Mouse (Mus musculus) CH12F3 (cell line): Measurements from ENCODE around the gene Cdk8.
"Not testable (repeated sequence)": the region's sequence is repeated elsewhere in the genome, so short reads cannot be mapped to it uniquely, and the experiment has no call there.

Experiments used
- in situ Hi-C: fragments of 300-500 bp; cut with MboI; formaldehyde crosslinking; loops from 2 replicates; pipeline ENCODE4 v1.14.3; 2020; ENCODE audit warnings: low sequenced_read_pairs

Cdk8 gene

DNA sequence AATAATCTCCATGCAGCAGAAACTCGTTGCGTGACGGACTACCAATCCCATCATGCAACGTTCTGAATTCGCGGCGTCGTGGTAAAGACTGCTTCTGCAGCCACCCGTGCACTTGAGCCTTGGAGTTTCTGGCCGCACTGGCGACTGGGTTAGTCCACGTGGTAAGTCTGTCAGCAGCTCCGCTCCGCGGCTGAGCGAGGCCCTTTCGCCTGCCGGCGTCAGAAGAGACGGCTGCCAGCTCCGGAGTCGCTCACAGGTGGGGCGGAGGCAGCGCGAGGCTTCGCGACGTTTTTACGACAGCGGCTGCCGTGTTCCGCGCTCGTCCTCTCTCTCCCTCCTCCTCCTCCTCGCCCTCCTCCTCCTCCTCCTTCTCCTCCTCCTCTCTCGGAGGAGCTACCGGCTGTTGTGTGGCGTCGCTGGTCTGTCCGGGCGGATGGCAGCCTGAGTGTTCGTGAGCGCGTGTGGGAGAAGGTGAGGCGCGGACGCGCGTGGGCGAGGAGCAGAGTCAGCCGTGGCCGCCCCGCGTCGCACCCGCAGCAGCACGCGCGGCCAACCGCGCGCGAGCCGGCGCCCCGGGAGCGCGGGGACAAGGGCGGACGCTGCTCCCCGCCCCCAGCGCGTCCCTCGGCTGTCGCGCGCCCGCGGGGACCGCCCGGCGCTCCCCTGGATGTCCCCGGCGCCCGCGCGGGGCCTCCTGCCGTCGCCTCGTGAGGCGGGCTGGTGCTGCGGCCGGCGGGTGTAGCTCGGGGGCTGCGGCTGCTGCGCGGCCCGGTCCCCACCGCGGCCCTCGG, at the start of gene Cdk8:
Cdk8 (plus strand) TSS at position 367 of the 791 bp plus-strand sequence.
- in situ Hi-C loops: no loop called here

DNA sequence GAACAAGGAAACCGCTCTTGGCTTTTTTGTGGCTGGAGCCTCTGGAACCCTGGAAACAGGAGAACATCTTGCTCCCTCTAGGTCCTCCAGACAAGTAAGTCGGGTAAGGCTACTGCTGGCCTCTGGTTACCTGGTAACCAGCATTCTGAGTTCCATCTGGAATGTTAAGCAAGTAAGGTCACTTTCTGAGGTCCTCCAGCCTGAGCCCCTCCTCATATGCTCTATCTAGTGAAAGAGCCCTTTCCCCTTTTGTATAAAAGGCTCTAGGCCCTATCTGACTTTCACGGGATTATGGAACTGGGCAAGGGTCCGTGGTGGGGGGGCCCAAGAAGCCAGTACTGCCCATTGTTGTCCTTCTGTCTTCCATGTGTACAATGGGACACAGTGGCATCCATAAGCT, 45.8 kb upstream of the Cdk8 start, which contains the start of gene 1700001J03Rik:
1700001J03Rik (minus strand) TSS at position 101 of the 400 bp plus-strand sequence.
- in situ Hi-C loops: not testable (repeated sequence)

DNA sequence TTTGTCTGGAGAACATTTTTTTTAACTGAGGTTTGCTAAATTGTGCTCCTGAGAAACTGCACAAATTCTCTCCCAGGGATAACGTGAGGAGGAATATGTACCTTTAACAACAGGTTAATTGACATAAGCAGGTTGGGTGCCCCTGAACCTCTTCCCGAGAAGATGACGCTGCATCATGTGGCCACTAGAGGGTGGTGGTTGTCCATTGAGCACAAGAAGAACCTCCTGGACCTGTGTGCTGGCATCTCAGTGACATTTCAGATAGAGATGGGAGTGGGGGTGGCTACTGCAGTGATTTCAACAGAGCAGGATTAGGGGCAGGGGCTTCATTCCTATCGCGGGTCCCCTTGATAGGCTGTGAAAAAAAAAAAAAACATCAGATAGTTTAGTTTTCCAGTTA, 43.6 kb upstream of the Cdk8 start:
- in situ Hi-C loops: not testable (repeated sequence)

DNA sequence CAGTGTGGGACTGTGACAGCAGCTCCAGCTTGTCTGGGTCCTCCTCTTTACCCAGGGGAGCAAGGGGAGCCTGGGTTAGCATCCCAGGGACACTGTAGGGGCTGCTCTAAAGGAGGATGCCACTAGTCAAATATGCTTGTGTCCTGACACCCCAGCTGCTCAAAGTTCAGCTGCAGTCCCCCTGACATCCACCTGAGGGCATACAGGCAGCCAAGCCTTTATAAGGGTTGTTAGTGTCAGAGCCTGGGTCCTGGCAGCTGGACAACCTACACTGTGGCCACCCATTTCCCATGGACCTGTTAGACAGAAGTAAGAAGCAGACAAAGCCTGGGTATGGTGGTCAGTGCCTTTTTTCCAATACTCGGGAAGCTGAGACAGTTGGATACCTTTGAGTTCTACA, 42.9 kb upstream of the Cdk8 start:
- in situ Hi-C loops: no loop called here

DNA sequence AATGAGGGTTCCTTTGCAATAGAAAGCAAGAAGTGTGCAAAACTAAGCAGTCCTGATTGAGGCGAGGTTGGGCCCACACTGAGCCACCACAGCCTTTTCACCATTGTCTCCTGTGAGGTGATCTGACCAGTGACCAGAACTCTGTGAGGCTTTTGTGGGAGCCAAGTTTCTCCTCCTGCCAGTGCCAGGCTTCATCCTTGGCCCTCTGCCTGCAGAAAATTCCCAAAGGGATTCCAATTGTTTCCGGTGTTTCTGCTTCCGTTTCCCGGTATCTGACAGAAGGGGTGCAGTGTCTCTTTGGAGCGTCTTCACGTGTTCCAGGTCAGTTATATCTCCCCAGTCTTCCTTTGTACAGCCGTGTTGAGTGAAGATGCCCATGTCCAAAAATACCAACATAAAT, 42.3 kb upstream of the Cdk8 start:
- in situ Hi-C loops: no loop called here

DNA sequence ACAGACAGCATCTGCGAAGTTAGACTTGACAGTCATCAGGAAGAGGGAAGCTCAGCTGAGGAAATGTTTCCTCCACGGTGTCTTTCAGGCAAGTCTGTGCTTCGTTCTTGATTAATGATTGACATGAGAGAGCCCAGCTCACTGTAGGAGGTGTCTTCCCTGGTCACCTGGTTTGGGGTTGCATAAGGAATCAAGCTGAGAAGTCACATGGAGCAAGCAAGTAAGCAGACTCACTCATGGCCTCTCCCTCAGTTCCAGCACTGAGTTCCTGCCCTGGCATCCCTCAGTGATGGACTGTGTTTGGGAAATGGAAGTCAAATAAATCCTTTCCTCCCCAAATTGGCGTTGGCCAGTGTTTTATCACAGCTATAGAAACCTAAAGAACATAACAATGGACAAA, 40.9 kb upstream of the Cdk8 start:
- in situ Hi-C loops: loop anchor here (10.0 kb wide), 1 partner anchor 285 kb away; no protein-coding TSS in a partner anchor

DNA sequence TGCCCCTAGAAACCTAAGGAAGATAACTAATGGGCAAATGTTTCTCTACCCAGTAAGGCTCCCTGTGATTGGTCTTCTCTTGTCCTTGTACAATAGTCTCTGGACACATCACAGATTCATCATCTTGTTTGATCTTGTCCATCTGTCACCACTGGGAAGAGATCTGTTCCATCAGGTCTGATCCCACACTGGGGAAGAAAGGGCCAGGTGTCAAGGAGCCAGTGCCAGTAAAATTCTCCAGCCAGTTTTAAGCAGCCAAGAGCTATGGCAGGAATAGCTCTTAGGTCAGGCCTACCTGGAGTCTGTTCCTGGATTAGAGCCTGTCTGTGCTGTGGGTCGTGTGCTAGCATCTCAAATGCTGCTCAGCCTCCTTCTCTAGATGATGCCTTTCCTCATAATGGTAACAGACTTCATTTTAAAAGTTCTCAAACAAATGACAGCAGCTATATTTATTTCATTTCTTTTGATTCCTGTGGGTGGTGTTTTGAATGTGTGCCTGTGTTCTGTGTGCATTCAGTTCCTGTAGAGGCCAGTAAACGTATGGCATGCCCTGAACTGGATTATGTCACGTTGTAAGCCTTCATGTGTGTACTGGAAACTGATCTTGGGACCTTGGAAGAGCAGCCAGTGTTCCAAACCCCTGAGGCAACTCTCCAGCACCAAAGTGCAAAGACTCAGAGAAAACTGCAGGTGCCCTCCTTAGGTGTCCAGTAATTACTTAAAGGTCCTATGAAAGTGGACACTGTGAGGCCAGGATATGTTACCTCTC, 40.3 kb upstream of the Cdk8 start:
- in situ Hi-C loops: loop anchor here (10.0 kb wide), 1 partner anchor 284 kb away; no protein-coding TSS in a partner anchor

DNA sequence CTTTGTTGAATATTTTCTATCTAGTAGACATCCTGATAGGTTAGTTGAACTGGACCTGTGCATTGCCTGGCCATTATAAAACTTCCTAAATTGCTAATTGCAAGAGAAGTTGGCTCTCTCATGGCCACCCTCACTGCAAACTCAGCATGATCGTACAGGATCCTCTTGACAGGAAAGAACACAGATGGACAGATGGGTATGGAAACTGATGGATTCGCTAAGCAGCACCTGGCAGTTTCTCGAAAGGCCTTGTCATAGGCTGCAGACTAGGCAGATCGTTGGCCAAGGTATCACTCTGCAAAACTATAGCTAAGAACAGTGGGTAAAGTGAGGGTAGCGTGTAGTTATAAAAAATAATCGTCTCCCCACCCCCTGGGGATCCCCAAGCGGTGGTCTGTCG, 37.7 kb upstream of the Cdk8 start:
- in situ Hi-C loops: loop anchor here (10.0 kb wide), 1 partner anchor 281 kb away; no protein-coding TSS in a partner anchor

DNA sequence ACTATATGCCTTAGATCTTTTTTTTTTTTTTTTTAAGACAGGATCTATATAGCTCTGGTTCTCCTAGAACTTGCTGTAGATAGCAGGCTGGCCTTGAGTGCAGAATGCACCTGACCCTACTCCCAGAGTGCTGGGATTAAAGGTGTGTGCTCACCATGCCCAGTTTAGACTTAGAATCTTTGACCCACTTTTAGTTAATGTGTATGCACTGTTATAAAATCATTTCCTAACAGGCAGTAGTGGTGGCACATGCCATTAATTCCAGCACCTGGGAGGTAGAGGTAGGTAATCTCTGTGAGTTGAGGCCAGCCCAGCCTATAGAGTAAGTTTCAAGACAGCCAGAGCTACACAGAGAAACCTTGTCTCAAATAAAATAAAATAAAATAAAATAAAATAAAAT, 32.0 kb upstream of the Cdk8 start:
- in situ Hi-C loops: loop anchor here (10.0 kb wide), 1 partner anchor 276 kb away; no protein-coding TSS in a partner anchor

DNA sequence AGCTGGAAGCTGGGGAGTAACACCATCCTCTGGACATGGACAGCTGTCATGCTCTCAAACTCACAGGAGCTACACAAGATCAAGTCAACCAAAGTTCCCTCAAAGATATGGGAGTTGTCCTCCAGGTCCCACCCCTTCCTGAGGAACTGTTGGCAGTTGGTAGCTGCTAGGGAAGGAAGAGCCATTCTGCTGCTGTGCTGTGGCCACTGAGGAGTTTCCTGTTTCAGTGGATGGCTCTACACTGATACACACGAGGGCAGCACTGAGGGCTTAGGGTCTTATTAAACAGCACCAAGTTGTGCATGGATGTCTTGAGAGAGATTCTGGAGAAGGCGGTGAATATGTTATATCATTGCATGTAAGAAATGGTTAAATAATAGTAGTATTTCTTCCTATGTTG, 31.5 kb upstream of the Cdk8 start:
- in situ Hi-C loops: loop anchor here (10.0 kb wide), 1 partner anchor 275 kb away; no protein-coding TSS in a partner anchor

DNA sequence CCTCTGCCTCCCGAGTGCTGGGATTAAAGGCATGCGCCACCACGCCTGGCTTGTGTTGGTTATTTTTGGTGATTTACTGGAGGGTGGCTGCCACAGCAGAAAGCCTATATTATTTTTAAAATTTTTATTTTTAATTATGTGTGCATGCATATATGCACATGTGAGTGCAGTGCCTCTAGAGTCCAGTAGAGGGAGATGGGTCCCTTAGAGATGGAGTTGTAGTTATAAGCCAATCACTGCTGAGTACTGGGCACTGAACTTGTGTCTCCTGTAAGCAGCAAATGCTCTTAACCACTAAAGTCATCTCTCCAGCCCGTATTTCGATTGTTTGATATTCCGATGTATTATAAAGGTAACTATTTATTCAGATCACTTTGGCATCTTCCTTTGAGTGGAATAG, 30.4 kb upstream of the Cdk8 start:
- in situ Hi-C loops: loop anchor here (10.0 kb wide), 1 partner anchor 104 kb away; no protein-coding TSS in a partner anchor

DNA sequence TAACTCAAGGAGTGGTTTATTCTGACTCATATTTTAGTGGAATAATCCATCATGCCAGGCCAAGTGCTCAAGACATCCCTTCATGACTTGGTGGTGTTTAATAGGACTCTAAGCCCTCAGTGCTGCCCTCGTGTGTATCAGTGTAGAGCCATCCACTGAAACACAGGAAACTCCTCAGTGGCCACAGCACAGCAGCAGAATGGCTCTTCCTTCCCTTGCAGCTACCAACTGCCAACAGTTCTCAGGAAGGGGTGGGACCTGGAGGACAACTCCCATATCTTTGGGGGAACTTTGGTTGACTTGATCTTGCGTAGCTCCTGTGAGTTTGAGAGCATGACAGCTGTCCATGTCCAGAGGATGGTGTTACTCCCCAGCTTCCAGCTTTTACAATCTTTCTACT, 27.1 kb upstream of the Cdk8 start:
- in situ Hi-C loops: loop anchor here (10.0 kb wide), 1 partner anchor 101 kb away; no protein-coding TSS in a partner anchor

DNA sequence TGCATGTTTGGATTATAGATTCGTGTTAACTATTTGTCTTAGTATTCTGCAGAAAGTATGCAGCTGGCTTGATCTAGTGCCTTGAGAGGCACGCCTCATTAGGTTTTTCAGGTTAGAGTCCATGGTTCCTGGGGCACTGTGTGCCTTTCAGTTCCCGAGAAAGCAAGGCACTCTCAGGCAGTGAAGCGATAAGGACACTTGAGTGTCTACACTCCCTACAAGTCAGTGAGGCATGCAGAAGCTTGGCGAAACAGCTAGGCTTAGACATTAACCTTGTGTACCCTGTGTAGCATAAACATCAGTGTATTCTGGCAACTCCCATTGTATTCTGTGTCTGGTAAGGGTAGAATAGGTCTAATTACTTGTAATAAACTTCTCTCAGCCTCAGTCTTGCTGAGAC, 25.5 kb upstream of the Cdk8 start:
- in situ Hi-C loops: loop anchor here (10.0 kb wide), 1 partner anchor 99 kb away; no protein-coding TSS in a partner anchor

DNA sequence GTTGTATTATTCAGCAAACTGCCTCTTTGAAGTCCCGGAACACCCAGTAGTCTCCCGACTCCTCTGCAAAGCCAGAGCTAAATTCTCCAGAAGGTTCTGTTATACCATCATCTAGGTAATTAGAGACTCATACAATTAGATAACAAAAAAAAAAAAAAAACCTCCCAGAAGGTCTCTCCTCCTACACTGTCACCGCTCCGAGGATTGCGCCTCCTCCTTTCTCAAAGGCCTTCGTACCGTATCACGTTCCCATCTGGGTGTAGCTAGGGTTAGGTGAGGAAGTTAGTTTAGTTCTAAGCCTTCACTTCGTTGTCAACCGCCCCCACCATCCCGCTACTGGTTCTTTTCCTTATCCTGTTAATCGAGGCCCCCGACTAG, 10.5 kb upstream of the Cdk8 start:
- in situ Hi-C loops: no loop called here

DNA sequence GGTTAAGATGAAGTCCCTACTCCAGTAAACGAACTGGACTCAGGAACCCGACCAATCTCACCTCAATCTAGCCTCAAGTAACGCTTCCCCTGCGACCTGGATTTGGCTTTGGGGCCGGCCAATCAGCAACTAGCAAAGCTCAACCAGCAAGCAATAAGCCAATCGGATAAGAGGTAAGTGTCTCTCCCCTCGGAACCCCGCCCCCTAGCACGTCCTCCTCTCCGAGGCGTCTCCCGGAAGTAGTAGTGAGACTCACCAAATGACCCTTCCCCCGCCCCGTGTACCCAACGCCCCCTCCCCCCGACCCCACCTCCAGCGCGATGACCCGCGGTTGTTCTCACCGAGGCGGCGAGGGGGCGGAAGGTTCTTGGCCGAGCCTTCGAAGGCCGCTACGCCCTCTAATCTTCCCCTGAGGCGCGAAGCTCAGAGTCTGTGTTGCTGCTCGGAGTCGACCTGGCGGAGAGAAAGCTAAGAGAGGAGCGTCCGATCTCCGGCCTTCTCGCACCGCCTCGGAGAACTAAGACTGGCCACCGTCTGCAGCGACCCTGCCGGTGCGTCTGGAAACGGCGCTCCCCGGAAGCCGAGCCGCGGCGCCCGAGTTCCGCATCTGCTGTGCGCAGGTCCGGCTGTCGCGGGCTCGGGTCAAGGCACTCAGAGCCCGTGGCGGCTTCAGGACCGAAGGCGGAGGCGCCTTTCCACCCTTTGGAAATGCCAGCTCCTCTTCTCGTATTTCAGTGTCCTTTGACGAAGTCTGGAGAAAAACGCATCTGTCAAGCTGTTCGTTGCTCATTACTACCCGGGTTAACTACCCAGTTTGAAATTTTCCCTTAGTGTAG, 9.9 kb upstream of the Cdk8 start, which contains the start of gene Rnf6:
Rnf6 (minus strand) TSS at position 677 of the 836 bp plus-strand sequence.
- in situ Hi-C loops: no loop called here

DNA sequence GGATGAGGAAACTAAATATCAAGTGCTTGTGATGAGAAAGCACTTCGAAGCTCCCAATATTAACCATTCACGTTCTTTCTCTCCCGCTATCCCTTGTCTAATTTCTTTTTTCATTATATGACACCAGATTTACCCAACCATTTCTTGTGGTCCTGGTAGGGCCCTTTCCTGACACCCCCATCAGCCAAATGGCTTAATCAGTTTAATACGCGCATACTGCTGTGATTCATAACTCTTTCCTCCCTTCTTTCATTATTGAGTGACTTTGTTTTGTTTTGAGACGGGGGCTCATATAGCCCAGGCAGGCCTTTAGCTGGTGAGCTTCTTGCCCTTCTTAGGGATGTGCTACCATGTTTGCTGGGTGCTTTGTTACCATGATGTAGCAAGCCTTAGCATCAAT, 9.3 kb upstream of the Cdk8 start:
- in situ Hi-C loops: no loop called here

DNA sequence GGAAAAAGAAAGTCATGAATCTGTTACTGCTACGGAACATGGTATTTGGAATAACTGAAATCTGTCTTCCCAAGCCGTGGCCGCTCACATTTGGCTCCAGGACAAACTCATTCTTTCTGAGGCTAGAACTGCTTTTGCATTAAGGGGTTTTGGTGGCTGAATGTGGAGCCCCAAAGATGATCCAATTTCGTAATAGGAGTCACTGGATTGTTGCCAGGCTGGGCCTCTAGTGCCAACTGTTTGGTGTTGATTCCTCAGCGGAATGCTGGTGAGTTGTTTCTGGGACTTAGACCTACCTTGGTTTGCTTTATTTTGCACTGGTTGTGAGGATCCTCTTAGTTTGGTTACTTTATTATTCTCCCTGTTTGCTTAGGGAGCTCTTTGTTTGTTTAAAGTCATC, 7.2 kb upstream of the Cdk8 start:
- in situ Hi-C loops: no loop called here

DNA sequence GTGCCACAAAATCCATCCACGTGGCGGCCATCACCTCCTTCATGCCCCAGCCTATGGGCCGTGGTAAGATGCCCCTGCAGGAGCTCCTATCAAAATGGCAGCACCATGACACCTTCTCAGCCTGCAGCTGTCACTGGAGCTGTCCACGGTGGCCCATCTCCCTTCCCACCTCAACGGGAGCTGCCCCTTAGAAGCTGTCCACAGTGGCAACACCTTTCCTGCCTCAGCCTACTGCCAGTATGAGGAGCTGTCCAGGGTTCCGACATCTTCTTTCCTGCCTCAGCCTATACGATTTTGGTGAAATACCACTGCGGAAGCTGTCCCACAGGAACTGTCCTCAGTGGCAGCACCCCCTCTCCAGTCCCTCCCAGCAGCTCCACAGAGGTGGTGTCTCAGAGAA, 3.5 kb upstream of the Cdk8 start:
- in situ Hi-C loops: no loop called here

DNA sequence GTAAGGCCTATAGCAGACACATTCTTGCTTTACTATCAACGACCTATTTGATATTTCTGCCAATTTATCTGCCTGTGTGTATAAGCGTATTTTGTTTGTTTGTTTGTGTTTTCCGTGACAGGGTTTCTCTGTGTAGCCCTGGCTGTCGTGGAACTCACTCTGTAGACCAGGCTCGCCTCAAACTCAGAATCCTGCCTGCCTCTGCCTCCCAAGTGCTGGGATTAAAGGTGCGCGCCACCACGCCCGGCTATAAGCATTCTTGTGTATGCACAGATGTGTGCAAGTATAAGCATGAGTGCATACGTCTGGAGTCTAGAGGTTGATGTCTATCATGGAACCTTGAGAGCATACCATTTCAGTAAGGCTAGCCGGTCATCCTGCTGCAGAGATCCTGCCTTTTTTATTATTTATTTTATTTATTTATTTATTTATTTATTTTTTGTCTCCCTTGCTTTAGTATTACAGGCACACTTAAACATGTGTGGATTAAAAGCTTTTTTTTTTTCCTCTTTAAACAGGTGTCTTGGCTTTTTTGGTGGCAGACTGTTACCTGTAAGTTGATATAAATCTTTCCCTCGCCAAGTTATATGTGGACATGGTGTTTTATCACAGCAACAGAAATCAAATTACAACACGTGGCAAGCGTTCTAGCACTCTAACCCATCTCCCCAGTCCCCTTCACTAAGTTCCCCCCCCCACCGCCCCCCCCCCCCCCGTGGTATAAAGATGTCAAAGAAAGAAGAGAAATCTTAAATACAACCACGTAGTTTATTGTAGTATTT, 970 bp upstream of the Cdk8 start:
- in situ Hi-C loops: no loop called here

DNA sequence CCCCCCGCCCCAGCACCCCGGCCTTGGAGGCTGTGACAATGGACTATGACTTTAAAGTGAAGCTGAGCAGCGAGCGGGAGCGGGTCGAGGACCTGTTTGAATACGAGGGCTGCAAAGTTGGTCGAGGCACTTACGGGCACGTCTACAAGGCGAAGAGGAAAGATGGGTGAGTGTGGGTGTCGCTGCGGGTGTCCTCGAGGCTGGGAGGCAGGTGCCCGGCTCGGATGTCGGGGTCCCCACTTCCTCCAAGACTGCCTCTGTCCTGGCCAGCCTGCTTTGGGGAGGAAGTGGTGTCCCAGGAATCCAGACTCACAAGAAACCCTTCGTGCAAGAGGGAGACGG, 596 bp downstream of the Cdk8 start:
- in situ Hi-C loops: no loop called here
